Comparison of ENCODE assay signal across 11 mouse cellular contexts in genomic region chr1:102166649-102167048, GRCm38 (mm10).
"Had no signal": no experiment of that assay in that cellular context is flagged by ENCODE, and none has a peak within 500 bp of the region (broad histone marks: within the 10 kb centered on the region; RNA-seq: fewer than 3 reads in every experiment).

No protein-coding gene starts in this region.

- H3K36me3 ChIP-seq: kidney, embryonic 15.5 days; limb, embryonic 15.5 days; liver, embryonic 12.5 days; midbrain, embryonic 10.5 days had no signal

- H3K4me1 ChIP-seq: kidney, embryonic 15.5 days; limb, embryonic 15.5 days; liver, embryonic 12.5 days had no signal

- DNase-seq: kidney, postnatal 14 days; lung, embryonic 14.5 days; lung, postnatal 10 days; lung, postnatal 4 days; midbrain, embryonic 14.5 days; thymus, postnatal 4 days had no signal

- H3K9me3 ChIP-seq: kidney, embryonic 15.5 days; limb, embryonic 15.5 days; liver, embryonic 12.5 days; midbrain, embryonic 10.5 days had no signal

- ATAC-seq: liver, embryonic 12.5 days had no signal

- H3K4me3 ChIP-seq: kidney, embryonic 15.5 days; limb, embryonic 15.5 days; liver, embryonic 12.5 days; midbrain, embryonic 10.5 days had no signal

- H3K27ac ChIP-seq: kidney, embryonic 15.5 days; limb, embryonic 15.5 days; liver, embryonic 12.5 days; midbrain, embryonic 10.5 days; stomach, postnatal 0 days had no signal

- H3K4me2 ChIP-seq: kidney, embryonic 15.5 days; limb, embryonic 15.5 days; liver, embryonic 12.5 days; lung, embryonic 14.5 days had no signal

- H3K9ac ChIP-seq: kidney, embryonic 15.5 days; limb, embryonic 15.5 days; liver, embryonic 12.5 days; lung, embryonic 14.5 days had no signal

- H3K27me3 ChIP-seq: kidney, embryonic 15.5 days; limb, embryonic 15.5 days; liver, embryonic 12.5 days had no signal
